Mouse (Mus musculus) intestine, embryonic 14.5 days (tissue): ENCODE measurements around the gene Trib3. TPM values are rescaled to one million over a fixed set of nuclear protein-coding genes. Genes with fewer than 3 reads are reported as not detected.

ENCODE experiments used
- ATAC-seq: fragments of 200-750 bp; cut with Nextera tagmentation; replicated peaks from 2 replicates; pipeline ENCODE4 v1.8.0; 2017; ENCODE audit warnings: low read depth, moderate number of reproducible peaks, moderate TSS enrichment, moderate library complexity; ENCODE audit not compliant: low FRiP score, low TSS enrichment
- DNase-seq: peaks from one replicate; pipeline ENCODE4 v3.0.0-alpha.2; 2018; ENCODE audit warnings: low spot score
- H3K27ac ChIP-seq: fragments of 300-500 bp; sonication (generic); 2 replicates; pipeline ENCODE4 v1.5.1; 2014; ENCODE audit warnings: low read depth, mild to moderate bottlenecking, control low read depth
- H3K27me3 ChIP-seq: fragments of 300-500 bp; sonication (generic); replicated peaks from 2 replicates; pipeline ENCODE4 v1.6.1; 2014; ENCODE audit warnings: low read length, control low read depth; ENCODE audit not compliant: control insufficient read depth, insufficient read depth
- H3K36me3 ChIP-seq: fragments of 300-500 bp; sonication (generic); 2 replicates; pipeline ENCODE4 v1.6.1; 2014; ENCODE audit warnings: low read length, control low read depth; ENCODE audit not compliant: control insufficient read depth, insufficient read depth
- H3K4me1 ChIP-seq: fragments of 300-500 bp; sonication (generic); replicated peaks from 2 replicates; pipeline ENCODE4 v1.6.1; 2014; ENCODE audit warnings: low read length, control low read depth, mixed read lengths; ENCODE audit not compliant: control insufficient read depth, insufficient read depth
- H3K4me2 ChIP-seq: fragments of 300-500 bp; sonication (generic); 2 replicates; pipeline ENCODE4 v1.6.1; 2014; ENCODE audit warnings: low read length
- H3K4me3 ChIP-seq: fragments of 300-500 bp; sonication (generic); 2 replicates; pipeline ENCODE4 v1.5.1; 2014; ENCODE audit warnings: low read depth, low read length, control low read depth, mixed read lengths
- H3K9ac ChIP-seq: fragments of 300-500 bp; sonication (generic); 2 replicates; pipeline ENCODE4 v1.6.1; 2014; ENCODE audit warnings: mild to moderate bottlenecking, low read length
- H3K9me3 ChIP-seq: fragments of 300-500 bp; sonication (generic); 2 replicates; pipeline ENCODE4 v1.6.1; 2016; ENCODE audit warnings: low read length, control low read depth; ENCODE audit not compliant: control insufficient read depth
- WGBS: fragments of 180-500 bp; shearing (Covaris S2); extraction: QIAGEN DNeasy Blood & Tissue Kit; methylation state at CpG from one replicate; pipeline ENCODE4 v1.1.7; 2014; 5-methylcytosine and 5-hydroxymethylcytosine counted together
- polyA plus RNA-seq: library from polyadenylated mRNA; unstranded; fragments of >200 nt; fragmentation: Nextera tagmentation; extraction: Ambion mirVana; gene quantifications from 2 replicates; pipeline ENCODE4 v1.2.1, GENCODE M21; 2014

Trib3 gene
- polyA plus RNA-seq, 1 experiment from 2014 or later, result 2.8 TPM

DNA sequence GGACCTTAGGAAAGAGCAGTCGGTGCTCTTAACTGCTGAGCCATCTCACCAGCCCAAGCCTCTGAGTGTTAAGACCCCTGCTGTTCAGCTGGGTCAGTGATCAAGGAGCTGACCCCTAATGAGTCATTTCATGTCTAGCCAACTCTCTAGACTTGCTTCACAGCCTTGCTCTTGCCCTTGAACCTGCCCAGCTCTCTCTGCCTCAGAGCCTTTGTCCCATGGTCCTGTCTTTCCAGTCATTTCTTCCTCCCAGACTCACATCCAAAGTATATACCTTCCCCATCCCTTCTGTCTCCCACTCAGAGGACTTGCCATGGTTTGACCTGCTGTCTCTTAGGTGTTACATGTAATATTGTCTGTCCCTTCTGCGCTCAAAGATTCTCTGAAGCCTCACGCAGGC is 13.4 kb upstream of the Trib3 start:
- H3K27ac ChIP-seq, result no peak overlapping the region
- WGBS, result 79% methylated on average over 3 of the region's 3 CpGs
- ATAC-seq (no peak), DNase-seq (no peak)
- H3K36me3 ChIP-seq, result no peaks in the 10 kb centered on the region
- no peak overlapping the region for H3K9ac ChIP-seq
- H3K9me3 ChIP-seq, result no peaks in the 10 kb centered on the region
- 0 out of 2 replicates have a peak, but pooled peaks cover 3% of the 10 kb centered on the region for H3K4me1 ChIP-seq
- no peak overlapping the region for H3K4me2 ChIP-seq
- no peaks in the 10 kb centered on the region for H3K27me3 ChIP-seq
- H3K4me3 ChIP-seq, result no peak overlapping the region

DNA sequence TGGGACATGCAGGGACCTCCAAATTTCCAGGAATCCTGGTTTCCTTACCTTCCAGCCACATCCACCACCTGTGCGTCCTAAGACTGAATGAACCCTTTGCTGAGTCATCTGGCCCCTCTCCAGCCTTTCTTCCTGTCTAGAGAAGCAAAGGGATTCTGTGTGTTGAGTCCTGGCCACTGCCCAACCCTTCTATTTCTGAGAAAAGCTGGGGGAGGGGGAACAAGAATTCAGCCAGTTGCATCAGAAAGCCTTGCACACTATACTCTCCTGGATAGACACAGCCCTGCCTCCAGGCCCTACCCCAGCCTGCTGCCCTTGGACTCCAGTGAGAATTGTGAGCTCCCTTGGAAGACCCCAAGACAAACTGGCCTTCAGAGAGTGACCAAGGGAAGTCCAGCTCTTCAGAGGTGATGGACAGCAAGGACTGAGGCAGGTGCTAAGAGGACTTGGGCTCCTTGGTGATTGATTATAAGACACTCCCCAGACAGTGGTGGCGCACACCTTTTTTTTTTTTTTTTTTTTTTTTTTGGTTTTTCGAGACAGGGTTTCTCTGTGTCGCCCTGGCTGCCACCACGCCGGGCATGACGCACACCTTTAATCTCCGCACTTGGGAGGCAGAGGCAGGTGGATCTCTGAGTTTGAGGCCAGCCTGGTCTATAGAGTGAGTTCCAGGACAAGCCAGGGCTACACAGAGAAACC is 6.2 kb upstream of the Trib3 start:
- H3K4me2 ChIP-seq, result no peak overlapping the region
- no peaks in the 10 kb centered on the region for H3K4me1 ChIP-seq
- no peak for DNase-seq
- ATAC-seq, result 0 out of 2 replicates have a peak, but pooled peaks have one; percentile 18
- H3K27me3 ChIP-seq, result no peaks in the 10 kb centered on the region
- no peak overlapping the region for H3K27ac ChIP-seq
- H3K36me3 ChIP-seq, result no peaks in the 10 kb centered on the region
- WGBS, result 84% methylated on average over 8 of the region's 8 CpGs
- no peaks in the 10 kb centered on the region for H3K9me3 ChIP-seq
- H3K9ac ChIP-seq, result no peak overlapping the region
- no peak overlapping the region for H3K4me3 ChIP-seq

DNA sequence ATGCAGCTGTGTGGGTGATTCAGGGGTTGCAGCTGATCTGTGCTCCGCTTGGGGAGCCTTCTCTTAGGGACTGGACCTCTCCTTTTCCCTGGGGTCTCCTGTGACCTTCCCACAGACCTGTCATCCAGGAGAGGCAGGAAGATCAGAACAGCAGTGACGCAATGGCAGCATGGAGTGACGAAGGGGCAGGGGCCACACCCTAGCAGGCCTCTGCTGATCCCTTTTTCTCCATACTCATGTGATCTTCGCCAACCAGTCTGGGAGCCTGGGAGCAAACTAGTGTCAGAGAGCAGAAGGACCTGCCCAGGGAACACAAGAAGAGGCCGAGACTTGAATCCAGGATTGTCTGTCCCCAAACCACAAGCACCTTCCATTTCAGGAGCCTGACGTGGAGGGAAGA is 5.4 kb upstream of the Trib3 start:
- Histone ChIP-seq H3K4me1 (0 out of 2 replicates have a peak, but pooled peaks cover 2% of the 10 kb centered on the region), H3K9me3 (no peaks in the 10 kb centered on the region), H3K4me2 (no peak overlapping the region), H3K4me3 (no peak overlapping the region), H3K27ac (no peak overlapping the region), H3K27me3 (no peaks in the 10 kb centered on the region), H3K36me3 (no peaks in the 10 kb centered on the region), H3K9ac (no peak overlapping the region)
- WGBS, result 84% methylated on average over 6 of the region's 6 CpGs
- DNase-seq (no peak), ATAC-seq (no peak)

DNA sequence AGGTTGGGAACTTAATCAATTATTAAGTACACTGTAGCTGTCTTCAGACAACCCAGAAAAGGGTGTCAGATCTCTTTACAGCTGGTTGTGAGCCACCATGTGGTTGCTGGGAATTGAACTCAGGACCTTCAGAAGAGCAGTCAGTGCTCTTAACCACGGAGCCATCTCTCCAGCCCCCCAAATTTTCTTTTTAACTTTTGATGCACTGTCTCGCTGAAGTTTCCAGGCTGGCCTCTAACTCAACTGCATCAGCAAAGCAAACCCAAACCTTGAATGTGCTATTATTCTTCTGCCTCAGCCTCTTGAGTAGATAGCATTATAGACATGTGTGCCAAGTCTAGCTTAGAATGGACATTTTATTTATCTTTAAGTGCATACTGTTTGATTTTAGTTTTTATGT is 3.9 kb upstream of the Trib3 start:
- no peaks in the 10 kb centered on the region for H3K9me3 ChIP-seq
- no peak overlapping the region for H3K9ac ChIP-seq
- no peak overlapping the region for H3K27ac ChIP-seq
- DNase-seq (no peak), ATAC-seq (no peak)
- H3K36me3 ChIP-seq, result no peaks in the 10 kb centered on the region
- no peak overlapping the region for H3K4me3 ChIP-seq
- WGBS, result 87% methylated on average over 2 of the region's 2 CpGs
- H3K4me1 ChIP-seq, result 0 out of 2 replicates have a peak, but pooled peaks cover 3% of the 10 kb centered on the region
- H3K4me2 ChIP-seq, result no peak overlapping the region
- H3K27me3 ChIP-seq, result no peaks in the 10 kb centered on the region

DNA sequence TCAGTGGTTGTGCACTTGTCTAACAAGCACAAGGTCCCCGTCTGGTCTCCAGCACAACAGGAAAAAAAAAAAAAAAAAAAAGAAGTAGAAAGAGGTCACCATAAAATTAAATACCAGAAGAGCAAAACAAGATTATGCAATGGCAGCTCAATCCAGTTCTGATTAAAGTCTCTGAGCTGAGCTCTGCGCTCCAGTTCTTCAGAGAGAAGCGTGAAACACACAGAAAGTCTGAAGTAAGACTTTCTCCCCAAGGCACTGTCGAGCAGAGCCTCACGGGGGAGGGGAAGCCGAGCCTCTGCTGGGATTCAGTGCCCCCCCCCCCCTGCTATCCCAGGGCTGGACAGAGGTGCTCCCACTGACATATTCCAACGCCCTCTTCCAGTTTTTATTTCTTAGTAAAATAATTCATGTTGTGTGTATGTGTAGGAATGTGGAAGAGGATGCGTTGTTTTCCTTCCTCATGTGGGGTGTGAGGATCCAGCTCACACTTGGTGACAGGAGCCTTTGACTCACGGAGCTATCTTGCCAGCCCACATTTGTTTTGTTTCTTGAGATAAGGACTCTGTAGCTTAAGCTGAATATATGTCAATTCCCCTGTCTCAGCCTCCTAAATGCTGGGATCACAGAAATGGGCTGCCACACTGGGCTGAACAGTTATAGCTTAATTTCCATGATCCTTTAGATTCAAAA is 3.1 kb upstream of the Trib3 start:
- Histone ChIP-seq H3K4me3 (no peak overlapping the region), H3K27me3 (no peaks in the 10 kb centered on the region), H3K4me1 (0 out of 2 replicates have a peak, but pooled peaks cover 3% of the 10 kb centered on the region), H3K36me3 (no peaks in the 10 kb centered on the region), H3K27ac (no peak overlapping the region), H3K9ac (no peak overlapping the region), H3K9me3 (no peaks in the 10 kb centered on the region), H3K4me2 (no peak overlapping the region)
- no peak for ATAC-seq
- no peak for DNase-seq
- WGBS, result 45% methylated on average over 9 of the region's 9 CpGs

DNA sequence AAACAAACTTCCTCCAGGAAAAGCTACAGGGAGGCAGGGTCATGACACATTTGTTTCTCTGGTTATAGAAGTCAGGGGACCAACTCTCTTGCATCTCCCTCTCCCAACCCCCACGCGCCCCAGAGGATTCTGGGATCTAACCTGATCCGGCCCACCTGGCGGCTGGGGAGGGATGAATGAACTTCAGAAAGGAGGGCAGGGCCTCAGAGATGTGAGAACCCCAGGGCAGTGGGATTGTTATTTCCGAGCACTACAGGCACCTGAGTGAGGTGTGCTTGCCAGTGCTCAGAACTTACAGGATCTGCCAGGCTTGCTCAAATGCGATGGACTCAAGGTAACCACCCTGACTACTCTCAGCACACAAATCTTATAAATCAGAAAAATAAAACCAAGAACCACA is 1.6 kb upstream of the Trib3 start:
- no peak overlapping the region for H3K27ac ChIP-seq
- ATAC-seq, result no peak
- no peaks in the 10 kb centered on the region for H3K27me3 ChIP-seq
- no peak overlapping the region for H3K4me3 ChIP-seq
- 0 out of 2 replicates have a peak, but pooled peaks cover 3% of the 10 kb centered on the region for H3K4me1 ChIP-seq
- no peaks in the 10 kb centered on the region for H3K36me3 ChIP-seq
- WGBS, result 62% methylated on average over 6 of the region's 6 CpGs
- no peaks in the 10 kb centered on the region for H3K9me3 ChIP-seq
- no peak overlapping the region for H3K4me2 ChIP-seq
- no peak for DNase-seq
- no peak overlapping the region for H3K9ac ChIP-seq

DNA sequence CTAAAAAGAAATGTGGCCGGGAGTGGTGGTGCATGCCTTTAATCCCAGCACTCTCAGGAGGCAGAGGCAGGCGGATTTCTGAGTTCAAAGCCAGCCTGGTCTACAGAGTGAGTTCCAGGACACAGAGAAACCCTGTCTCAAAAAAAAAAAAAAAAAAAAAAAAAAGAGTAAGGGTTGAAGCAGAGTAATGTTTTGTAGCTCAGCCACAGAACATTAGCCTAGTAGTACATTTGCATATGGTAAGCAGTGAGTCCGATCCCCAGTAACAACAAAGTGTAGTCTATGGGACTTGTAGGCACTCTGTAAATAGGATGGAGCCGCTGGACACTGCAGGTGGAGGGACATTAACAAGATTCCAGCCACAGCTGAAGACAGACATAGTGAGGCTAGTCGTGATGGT is 1.1 kb upstream of the Trib3 start:
- H3K27me3 ChIP-seq, result no peaks in the 10 kb centered on the region
- no peaks in the 10 kb centered on the region for H3K9me3 ChIP-seq
- H3K27ac ChIP-seq, result no peak overlapping the region
- H3K4me1 ChIP-seq, result 0 out of 2 replicates have a peak, but pooled peaks cover 3% of the 10 kb centered on the region
- H3K4me3 ChIP-seq, result no peak overlapping the region
- WGBS, result 64% methylated on average over 5 of the region's 5 CpGs
- no peak overlapping the region for H3K4me2 ChIP-seq
- H3K9ac ChIP-seq, result no peak overlapping the region
- DNase-seq (no peak), ATAC-seq (no peak)
- H3K36me3 ChIP-seq, result no peaks in the 10 kb centered on the region

DNA sequence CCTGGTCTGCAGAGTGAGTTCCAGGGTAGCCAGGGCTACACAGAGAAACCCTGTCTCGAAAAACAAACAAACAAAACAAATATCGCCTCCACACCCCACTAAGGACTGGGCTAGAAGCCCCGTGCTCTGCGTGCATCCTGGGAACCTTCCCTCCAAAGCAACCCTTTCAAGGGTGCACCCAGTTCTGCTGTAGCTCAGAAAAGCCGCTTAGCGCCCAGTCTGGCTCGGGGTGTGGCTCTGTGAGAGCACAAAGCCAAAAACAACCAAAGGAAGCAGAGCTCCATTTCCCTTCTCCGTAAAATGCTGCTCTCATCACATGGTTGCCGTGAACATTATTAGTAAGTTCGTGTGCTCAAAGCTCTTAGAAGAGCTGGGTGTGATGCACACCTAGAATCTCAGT is 529 bp upstream of the Trib3 start:
- Histone ChIP-seq H3K36me3 (no peaks in the 10 kb centered on the region), H3K4me2 (peak overlapping the region; percentile 97), H3K27ac (no peak overlapping the region), H3K4me1 (0 out of 2 replicates have a peak, but pooled peaks cover 3% of the 10 kb centered on the region), H3K9ac (peak overlapping the region; percentile 49; the same call in 1 of the 2 replicates), H3K4me3 (peak overlapping the region; percentile 56), H3K9me3 (no peaks in the 10 kb centered on the region), H3K27me3 (no peaks in the 10 kb centered on the region)
- no peak for DNase-seq
- WGBS, result 12% methylated on average over 10 of the region's 10 CpGs
- ATAC-seq, result no peak
